Mouse (Mus musculus) bone marrow macrophage, adult 2 months (primary cell): ENCODE results near the gene Rdh16f1. TPM values are rescaled to one million over a fixed set of nuclear protein-coding genes. Genes with fewer than 3 reads are reported as not detected.

ENCODE experiments used
- H3K27ac ChIP-seq: 2 replicates; pipeline ENCODE4 v1.5.1; 2012; ENCODE audit warnings: low read depth, low read length; ENCODE audit not compliant: insufficient read depth
- H3K4me1 ChIP-seq: 2 replicates; pipeline ENCODE4 v1.6.1; 2012; ENCODE audit warnings: low read length; ENCODE audit not compliant: control insufficient read depth, insufficient read depth
- H3K4me3 ChIP-seq: 2 replicates; pipeline ENCODE4 v1.5.1; 2012; ENCODE audit warnings: mild to moderate bottlenecking, low read length, moderate library complexity; ENCODE audit not compliant: insufficient read depth
- CTCF ChIP-seq: IDR thresholded peaks from 2 replicates; pipeline ENCODE4 v1.5.1; 2012; ENCODE audit warnings: low read depth, mild to moderate bottlenecking, low read length, moderate library complexity
- POLR2A ChIP-seq: IDR thresholded peaks from 2 replicates; pipeline ENCODE4 v1.6.1; 2012; ENCODE audit warnings: mild to moderate bottlenecking, low read depth, low read length, borderline replicate concordance
- polyA plus RNA-seq: library from polyadenylated mRNA; stranded (reverse); fragments of >200 nt; gene quantifications from 2 replicates; pipeline ENCODE4 v1.2.4, GENCODE M21; 2012; ENCODE audit not compliant: missing spikeins, insufficient read depth, insufficient read length

The Rdh16f1 gene
- polyA plus RNA-seq, result not detected in 2 replicates

- H3K4me1 ChIP-seq, result no peaks in the 10 kb centered on the region
- no peak within 1 kb of the TSS for H3K27ac ChIP-seq
- TF ChIP-seq CTCF (no peak), POLR2A (no peak)
- no peak within 1 kb of the TSS for H3K4me3 ChIP-seq
Observed at GRCm38 (mm10) chr10:127759181-127760110, at the start of gene Rdh16f1, which contains the start of gene Rdh1. Rdh16f1 (plus strand) TSS chr10:127759787. Rdh1 (plus strand) TSS chr10:127759721.

- no peaks in the 10 kb centered on the region for H3K4me1 ChIP-seq
- no peak overlapping the region for H3K4me3 ChIP-seq
Observed at GRCm38 (mm10) chr10:127710331-127710730, 49.3 kb upstream of the Rdh16f1 start.

GRCm38 (mm10) chr10:127712736-127713135 lies 46.9 kb upstream of the Rdh16f1 start:
- no peak for TF ChIP-seq POLR2A
- no peak for TF ChIP-seq CTCF
- H3K27ac ChIP-seq, result no peak overlapping the region
- no peak overlapping the region for H3K4me3 ChIP-seq
- no peaks in the 10 kb centered on the region for H3K4me1 ChIP-seq

More at GRCm38 (mm10) chr10:127710331-127710730, 49.3 kb upstream of the Rdh16f1 start:
- no peak overlapping the region for H3K27ac ChIP-seq
- TF ChIP-seq POLR2A (no peak), CTCF (no peak)

- TF ChIP-seq CTCF (no peak), POLR2A (no peak)
Observed at GRCm38 (mm10) chr10:127721671-127722418, 37.7 kb upstream of the Rdh16f1 start.

GRCm38 (mm10) chr10:127724178-127724577 lies 35.4 kb upstream of the Rdh16f1 start, which contains the start of gene Tac2:
Tac2 (plus strand) TSS chr10:127724478.
- Histone ChIP-seq H3K4me3 (no peak within 1 kb of the TSS), H3K27ac (no peak within 1 kb of the TSS), H3K4me1 (no peaks in the 10 kb centered on the region)
- TF ChIP-seq POLR2A (no peak), CTCF (no peak)

More at GRCm38 (mm10) chr10:127721671-127722418, 37.7 kb upstream of the Rdh16f1 start:
- no peaks in the 10 kb centered on the region for H3K4me1 ChIP-seq
- no peak overlapping the region for H3K4me3 ChIP-seq
- H3K27ac ChIP-seq, result no peak overlapping the region

- Histone ChIP-seq H3K4me1 (no peaks in the 10 kb centered on the region), H3K27ac (no peak overlapping the region), H3K4me3 (no peak overlapping the region)
- no peak for TF ChIP-seq CTCF
- no peak for TF ChIP-seq POLR2A
Observed at GRCm38 (mm10) chr10:127725136-127725535, 34.5 kb upstream of the Rdh16f1 start.

GRCm38 (mm10) chr10:127728437-127728836 lies 31.1 kb upstream of the Rdh16f1 start:
- TF ChIP-seq POLR2A (no peak), CTCF (no peak)

GRCm38 (mm10) chr10:127730285-127730932 lies 29.2 kb upstream of the Rdh16f1 start:
- Histone ChIP-seq H3K4me3 (no peak overlapping the region), H3K4me1 (peaks cover 6% of the 10 kb centered on the region; the same call in 1 of the 2 replicates), H3K27ac (no peak overlapping the region)
- no peak for TF ChIP-seq CTCF
- TF ChIP-seq POLR2A, result no peak

More at GRCm38 (mm10) chr10:127728437-127728836, 31.1 kb upstream of the Rdh16f1 start:
- Histone ChIP-seq H3K27ac (no peak overlapping the region), H3K4me1 (peaks cover 6% of the 10 kb centered on the region; the same call in 1 of the 2 replicates), H3K4me3 (no peak overlapping the region)

GRCm38 (mm10) chr10:127730933-127731310 lies 28.7 kb upstream of the Rdh16f1 start:
- TF ChIP-seq CTCF (no peak), POLR2A (no peak)
- Histone ChIP-seq H3K4me1 (peaks cover 6% of the 10 kb centered on the region; the same call in 1 of the 2 replicates), H3K4me3 (no peak overlapping the region), H3K27ac (no peak overlapping the region)
